Mouse (Mus musculus) MEL (cell line): ENCODE data around the gene Itga9.

Source experiments
- CTCF ChIP-seq, 3 experiments: IDR thresholded peaks in 2 of 3; conservative IDR thresholded peaks in 1 of 3; 2 replicates each; pipeline ENCODE4 v1.5.1; 2011 to 2012; ENCODE audit warnings: low read length in 3 of 3, low read depth in 2 of 3, mild to moderate bottlenecking in 2 of 3, improper control_type of control experiment in 1 of 3, inconsistent platforms in 1 of 3, mixed read lengths in 1 of 3, moderate library complexity in 1 of 3; ENCODE audit not compliant: control insufficient read depth in 1 of 3, insufficient read depth in 1 of 3, poor library complexity in 1 of 3, severe bottlenecking in 1 of 3
- E2F4 ChIP-seq: IDR thresholded peaks from 2 replicates; pipeline ENCODE4 v1.6.1; 2011; ENCODE audit warnings: low read depth, low read length, improper control_type of control experiment, borderline replicate concordance
- ETS1 ChIP-seq: IDR thresholded peaks from 2 replicates; pipeline ENCODE4 v1.6.1; 2012; ENCODE audit warnings: low read depth, mild to moderate bottlenecking, inconsistent platforms, low read length, improper control_type of control experiment, moderate library complexity
- MAX ChIP-seq: IDR thresholded peaks from 2 replicates; pipeline ENCODE4 v1.6.1; 2011; ENCODE audit warnings: low read length, improper control_type of control experiment
- POLR2A ChIP-seq, 2 experiments: IDR thresholded peaks; 2 replicates each; pipeline ENCODE4 v1.6.1; 2011 to 2012; ENCODE audit warnings: low read length in 2 of 2, mild to moderate bottlenecking in 2 of 2, control low read depth in 1 of 2, improper control_type of control experiment in 1 of 2, low read depth in 1 of 2, moderate library complexity in 1 of 2; ENCODE audit not compliant: control insufficient read depth in 1 of 2, insufficient read depth in 1 of 2, poor library complexity in 1 of 2

DNA sequence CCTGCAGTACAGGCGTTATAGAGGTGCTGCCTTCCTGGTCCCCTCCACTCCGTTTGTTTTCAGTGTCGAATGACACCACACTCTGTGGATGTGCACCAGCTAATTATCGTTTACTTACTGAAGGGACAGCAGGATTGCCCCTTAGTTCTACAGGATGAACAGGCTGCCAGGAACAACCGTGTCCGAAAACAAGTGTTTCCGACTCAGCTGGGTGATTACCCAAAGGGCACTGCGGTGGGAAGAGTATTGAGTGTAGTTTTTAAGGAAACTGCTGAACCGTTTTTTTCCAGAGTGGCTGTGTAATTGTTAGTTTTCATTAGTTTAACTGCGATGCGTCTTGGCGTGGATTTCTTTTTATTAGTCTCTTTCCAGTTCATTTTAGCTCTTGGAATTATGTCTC, 329.6 kb downstream of the Itga9 start:
- TF ChIP-seq E2F4, result no peak
- no peak for TF ChIP-seq POLR2A (IDR thresholded peaks at IDR 0.05; ENCODE audit: control insufficient read depth in 1 of 2, insufficient read depth in 1 of 2, low read depth in 1 of 2, low read length in 2 of 2, poor library complexity in 1 of 2)
- TF ChIP-seq MAX, result no peak
- TF ChIP-seq ETS1, result no peak
- TF ChIP-seq CTCF (IDR thresholded peaks at IDR 0.05 in 2 of 3, conservative IDR thresholded peaks at IDR 0.05 in 1 of 3; ENCODE audit: control insufficient read depth in 1 of 3, insufficient read depth in 1 of 3, low read depth in 2 of 3, low read length in 3 of 3, poor library complexity in 1 of 3, severe bottlenecking in 1 of 3), result no peak
